Mouse (Mus musculus) hindbrain, postnatal 0 days (tissue): ENCODE results near the gene Coa7. TPM values are rescaled to one million over a fixed set of nuclear protein-coding genes. Genes with fewer than 3 reads are reported as not detected.

ENCODE experiments used
- ATAC-seq: fragments of 200-750 bp; cut with Nextera tagmentation; 2 replicates; pipeline ENCODE4 v1.8.0; 2017; ENCODE audit warnings: mild to moderate bottlenecking, moderate TSS enrichment, moderate library complexity
- DNase-seq: peaks from one replicate; pipeline ENCODE4 v3.0.0-alpha.2; 2015; ENCODE audit warnings: low spot score
- H3K27ac ChIP-seq: fragments of 300-500 bp; sonication (generic); 2 replicates; pipeline ENCODE4 v1.5.1; 2014; ENCODE audit warnings: mild to moderate bottlenecking
- H3K27me3 ChIP-seq: fragments of 300-500 bp; sonication (generic); 2 replicates; pipeline ENCODE4 v1.6.1; 2014; ENCODE audit warnings: low read length, mixed read lengths; ENCODE audit not compliant: insufficient read depth
- H3K36me3 ChIP-seq: fragments of 300-500 bp; sonication (generic); 2 replicates; pipeline ENCODE4 v1.6.1; 2014; ENCODE audit warnings: low read length, mixed read lengths; ENCODE audit not compliant: insufficient read depth
- H3K4me1 ChIP-seq: fragments of 300-500 bp; sonication (generic); 2 replicates; pipeline ENCODE4 v1.6.1; 2014; ENCODE audit warnings: antibody characterized with exemption, low read length, mixed read lengths; ENCODE audit not compliant: insufficient read depth
- H3K4me2 ChIP-seq: fragments of 300-500 bp; sonication (generic); 2 replicates; pipeline ENCODE4 v1.6.1; 2014; ENCODE audit warnings: low read depth, mild to moderate bottlenecking, low read length, moderate library complexity, mixed read lengths
- H3K4me3 ChIP-seq: fragments of 300-500 bp; sonication (generic); 2 replicates; pipeline ENCODE4 v1.5.1; 2014; ENCODE audit warnings: low read length
- H3K9ac ChIP-seq: fragments of 300-500 bp; sonication (generic); replicated peaks from 2 replicates; pipeline ENCODE4 v1.6.1; 2014; ENCODE audit warnings: mild to moderate bottlenecking, low read length, moderate library complexity, mixed read lengths
- H3K9me3 ChIP-seq: fragments of 300-500 bp; sonication (generic); 2 replicates; pipeline ENCODE4 v1.6.1; 2016; ENCODE audit warnings: low read length, mixed read lengths
- CTCF ChIP-seq: IDR thresholded peaks from 2 replicates; pipeline ENCODE4 v1.5.1; 2016; ENCODE audit warnings: antibody characterized with exemption, control low read depth, low read depth
- WGBS: fragments of 180-500 bp; shearing (Covaris S2); extraction: QIAGEN DNeasy Blood & Tissue Kit; methylation state at CpG from one replicate; pipeline ENCODE4 v1.1.7; 2014; 5-methylcytosine and 5-hydroxymethylcytosine counted together
- polyA plus RNA-seq: library from polyadenylated mRNA; unstranded; fragments of >200 nt; fragmentation: Nextera tagmentation; extraction: Ambion mirVana; gene quantifications from 2 replicates; pipeline ENCODE4 v1.2.1, GENCODE M21; 2015
- total RNA-seq: library from RNA; depleted of rRNA; stranded (reverse); fragments of >200 nt; gene quantifications from 2 replicates; pipeline ENCODE4 v1.2.3, GENCODE M21; 2014; rRNA removed

The Coa7 gene
- total RNA-seq = 31.7 and 35.9 TPM in 2 replicates
- 50.8 and 54.2 TPM in 2 replicates for polyA plus RNA-seq

- H3K4me1 ChIP-seq = no peaks in the 10 kb centered on the region
- WGBS = under 1% methylated on average over 45 of the region's 45 CpGs
- H3K9me3 ChIP-seq = no peaks in the 10 kb centered on the region
- peak; percentile 29; the same call in 1 of the 2 replicates for TF ChIP-seq CTCF
- H3K27ac ChIP-seq = peak within 1 kb of the TSS; percentile 93
- DNase-seq (peak; percentile 99), ATAC-seq (peak; percentile 97)
- peak within 1 kb of the TSS; percentile 53 for H3K9ac ChIP-seq
- H3K27me3 ChIP-seq = no peaks in the 10 kb centered on the region
- peak within 1 kb of the TSS; percentile 60 for H3K4me2 ChIP-seq
- H3K4me3 ChIP-seq = peak within 1 kb of the TSS; percentile 51
- no peaks in the 10 kb centered on the region for H3K36me3 ChIP-seq
Measured at GRCm38 (mm10) chr4:108327730-108328484, at the start of gene Coa7. Gene Coa7, plus strand, starts transcription at chr4:108328140.

DNA sequence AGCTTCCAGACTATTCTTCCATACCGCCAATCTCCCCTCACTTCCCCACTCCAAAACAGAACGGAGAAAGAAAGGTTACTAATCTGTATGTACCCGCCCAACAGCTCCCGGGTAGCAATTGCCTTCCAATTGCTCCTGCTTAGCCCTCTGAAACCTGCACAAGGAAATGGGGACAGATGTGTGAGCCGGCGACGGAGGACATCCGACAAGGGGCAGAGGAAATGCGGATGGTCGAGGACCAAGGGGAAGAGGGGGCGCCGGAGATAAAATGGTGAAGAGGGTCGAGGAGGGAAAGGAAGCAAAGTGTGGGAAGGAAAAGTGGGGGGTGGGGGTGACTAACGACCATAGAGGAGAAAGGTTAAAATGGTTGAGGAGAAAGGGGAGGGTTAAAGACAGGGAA lies 27.7 kb upstream of the Coa7 start:
- peak overlapping the region; percentile 87 for H3K4me3 ChIP-seq
- under 1% methylated on average over 14 of the region's 14 CpGs for WGBS
- no peaks in the 10 kb centered on the region for H3K36me3 ChIP-seq
- ATAC-seq (no peak; the same call in 1 of the 2 replicates), DNase-seq (no peak)
- no peak for TF ChIP-seq CTCF
- peak overlapping the region; percentile 73 for H3K4me2 ChIP-seq
- no peaks in the 10 kb centered on the region for H3K9me3 ChIP-seq
- H3K27me3 ChIP-seq = no peaks in the 10 kb centered on the region
- H3K9ac ChIP-seq = peak overlapping the region; percentile 95
- peak overlapping the region; percentile 94 for H3K27ac ChIP-seq
- H3K4me1 ChIP-seq = peaks cover 10% of the 10 kb centered on the region

DNA sequence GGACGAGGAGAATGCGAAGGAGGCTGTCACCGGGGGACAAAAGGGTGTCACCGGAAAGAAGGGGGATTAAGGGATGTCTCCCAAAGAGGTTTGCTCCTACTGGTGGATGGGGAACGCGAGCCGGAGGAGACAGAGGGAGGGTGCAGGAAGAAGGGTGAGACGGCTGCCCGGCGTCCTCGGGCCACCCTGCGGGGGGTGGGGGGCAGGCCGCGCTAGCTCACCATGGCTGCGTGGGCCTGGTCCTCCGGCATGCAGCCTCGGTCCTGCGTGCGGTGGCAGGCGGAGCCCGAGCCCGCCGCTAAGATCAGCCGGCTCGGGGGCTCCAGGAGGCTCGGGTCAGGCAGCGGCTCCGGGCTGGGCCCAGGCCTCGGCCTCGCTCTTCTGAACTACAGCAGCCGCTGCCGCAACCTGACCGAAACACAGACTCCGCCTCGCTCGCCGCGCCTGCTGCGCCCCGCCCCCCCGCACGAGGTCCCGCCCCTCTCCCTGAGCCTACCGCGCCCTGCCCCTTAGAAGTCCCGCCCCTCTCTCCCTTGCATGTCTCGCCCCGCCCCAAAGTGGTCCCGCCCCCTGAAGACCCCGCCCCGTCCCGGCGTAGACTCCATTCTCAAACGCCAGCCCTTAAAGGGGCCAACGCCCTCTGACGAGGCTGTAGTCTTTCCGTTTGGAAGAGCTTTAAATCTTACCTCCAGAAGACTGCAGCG lies 27.1 kb upstream of the Coa7 start, which contains the start of gene Zyg11b:
Gene Zyg11b (minus strand): TSS at position 427 of the 704 bp plus-strand sequence.
- Histone ChIP-seq H3K4me1 (peaks cover 10% of the 10 kb centered on the region), H3K4me2 (peak within 1 kb of the TSS; percentile 73), H3K27me3 (no peaks in the 10 kb centered on the region), H3K27ac (peak within 1 kb of the TSS; percentile 94), H3K9ac (peak within 1 kb of the TSS; percentile 95), H3K4me3 (peak within 1 kb of the TSS; percentile 87), H3K9me3 (no peaks in the 10 kb centered on the region), H3K36me3 (no peaks in the 10 kb centered on the region)
- 2% methylated on average over 43 of the region's 58 CpGs for whole genome bisulfite sequencing
- no peak for TF ChIP-seq CTCF
- DNase-seq (peak; percentile 95), ATAC-seq (peak; percentile 98)

DNA sequence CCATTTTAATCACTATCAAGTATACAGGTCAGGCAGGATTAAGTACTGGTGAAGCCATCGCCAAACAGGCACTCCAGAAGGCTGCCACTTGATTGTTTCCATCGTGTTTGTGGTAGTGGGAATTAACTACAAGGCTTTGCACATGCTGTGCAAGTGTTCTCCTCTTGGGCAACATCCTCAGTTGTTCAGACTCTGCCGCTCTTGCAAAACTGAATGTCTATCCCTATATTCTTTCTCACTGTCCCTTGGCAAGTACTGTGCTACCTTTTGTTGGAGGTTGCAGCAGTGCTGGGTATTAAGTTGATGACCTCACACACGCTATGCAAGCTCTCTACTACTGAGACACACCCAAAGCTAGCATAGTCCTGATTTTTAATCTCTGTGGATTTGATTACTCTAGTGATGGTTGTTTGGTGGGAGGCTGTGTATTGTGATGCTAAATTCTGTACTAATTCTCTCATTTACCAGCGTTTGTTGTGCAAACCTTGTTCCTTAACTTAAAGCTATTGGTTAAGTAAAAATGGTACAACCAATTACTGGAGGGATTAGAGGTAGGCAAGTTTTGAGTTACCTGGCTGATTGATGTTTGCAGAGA lies 25.5 kb upstream of the Coa7 start:
- peaks cover 9% of the 10 kb centered on the region for H3K4me1 ChIP-seq
- WGBS = 79% methylated on average over 5 of the region's 5 CpGs
- no peaks in the 10 kb centered on the region for H3K36me3 ChIP-seq

DNA sequence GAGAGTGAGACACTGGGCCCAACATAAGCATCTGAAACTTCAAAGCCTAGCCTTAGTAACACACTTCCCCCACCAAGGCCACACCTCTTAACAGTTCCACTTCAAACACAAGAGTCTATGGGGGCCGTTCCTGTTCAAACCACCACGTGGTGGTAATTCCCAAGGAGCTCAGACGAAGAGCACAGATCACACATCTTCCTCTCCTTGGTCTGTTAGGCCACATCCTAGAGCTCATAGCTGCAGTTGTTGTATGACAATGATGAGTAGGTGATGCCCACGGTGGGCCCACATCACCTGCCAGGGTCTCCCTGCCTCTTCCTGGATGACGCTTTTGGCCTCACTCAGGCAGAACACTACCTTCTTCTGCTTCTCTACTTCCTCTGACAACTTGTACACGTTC lies 17.2 kb upstream of the Coa7 start:
- H3K9ac ChIP-seq = no peak overlapping the region
- DNase-seq (no peak), ATAC-seq (no peak)
- no peaks in the 10 kb centered on the region for H3K36me3 ChIP-seq
- no peak overlapping the region for H3K4me3 ChIP-seq
- TF ChIP-seq CTCF = no peak
- no peaks in the 10 kb centered on the region for H3K27me3 ChIP-seq
- no peaks in the 10 kb centered on the region for H3K4me1 ChIP-seq
- H3K9me3 ChIP-seq = no peaks in the 10 kb centered on the region
- H3K27ac ChIP-seq = no peak overlapping the region
- 76% methylated on average over 6 of the region's 6 CpGs for WGBS
- no peak overlapping the region for H3K4me2 ChIP-seq

More for the DNA sequence above, 25.5 kb upstream of the Coa7 start:
- H3K4me3 ChIP-seq = no peak overlapping the region
- ATAC-seq = no peak
- no peak for TF ChIP-seq CTCF
- no peak for DNase-seq
- no peak overlapping the region for H3K4me2 ChIP-seq
- H3K27me3 ChIP-seq = no peaks in the 10 kb centered on the region
- no peak overlapping the region for H3K9ac ChIP-seq
- no peaks in the 10 kb centered on the region for H3K9me3 ChIP-seq
- no peak overlapping the region for H3K27ac ChIP-seq

GRCm38 (mm10) chr4:108314041-108314440 lies 13.9 kb upstream of the Coa7 start:
- H3K4me3 ChIP-seq = no peak overlapping the region
- no peak overlapping the region for H3K9ac ChIP-seq
- H3K9me3 ChIP-seq = no peaks in the 10 kb centered on the region
- H3K4me1 ChIP-seq = no peaks in the 10 kb centered on the region
- 53% methylated on average over 5 of the region's 5 CpGs for WGBS
- H3K27me3 ChIP-seq = no peaks in the 10 kb centered on the region
- H3K4me2 ChIP-seq = no peak overlapping the region
- H3K27ac ChIP-seq = no peak overlapping the region
- ATAC-seq (no peak), DNase-seq (no peak)
- no peak for TF ChIP-seq CTCF
- H3K36me3 ChIP-seq = no peaks in the 10 kb centered on the region
